Mouse (Mus musculus): ENCODE results near the gene Tstd2.

Gene Tstd2

GRCm38 (mm10) chr4:46085223-46085811, 53.2 kb downstream of the Tstd2 start:
- DNase-seq (ENCODE audit: extremely low spot score, low spot score): no peak

DNA sequence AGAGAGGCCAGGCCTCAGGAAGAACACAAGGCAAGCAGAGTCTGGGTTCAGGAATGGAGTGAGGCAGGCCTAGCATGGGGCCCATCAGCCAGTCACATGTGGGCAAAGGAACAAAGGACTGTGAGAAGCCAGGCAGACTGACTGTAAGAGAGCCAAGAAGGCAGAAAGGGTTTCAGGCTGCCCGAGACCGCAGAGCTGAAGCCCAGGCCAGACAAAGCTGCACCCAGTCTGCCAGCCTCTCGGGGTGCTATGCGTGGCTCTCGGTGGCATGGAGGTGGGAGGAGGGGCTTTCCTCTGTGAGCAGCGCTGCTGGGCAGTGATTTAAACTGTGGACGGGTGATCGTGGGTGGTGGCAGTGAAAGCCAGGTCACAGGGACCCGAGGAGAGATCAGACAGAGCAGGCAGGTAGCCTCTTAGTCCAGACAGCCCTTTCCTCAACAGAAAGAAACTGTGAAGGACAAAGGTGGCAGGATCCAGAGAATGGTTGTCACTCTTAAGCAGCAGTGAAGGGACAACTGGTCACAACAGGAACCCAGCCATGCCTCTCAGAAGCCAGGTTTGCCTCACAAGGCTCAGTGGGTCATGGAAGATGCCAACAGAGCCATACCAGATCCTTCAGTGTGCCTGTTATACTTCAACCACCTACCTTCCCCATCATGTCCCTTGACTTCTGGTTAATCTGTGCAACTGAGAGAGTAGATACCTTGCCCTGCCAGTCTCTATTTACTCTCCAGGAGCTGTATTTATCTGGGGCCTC, 53.9 kb downstream of the Tstd2 start:
- DNase-seq (ENCODE audit: extremely low spot score, low spot score): no peak

DNA sequence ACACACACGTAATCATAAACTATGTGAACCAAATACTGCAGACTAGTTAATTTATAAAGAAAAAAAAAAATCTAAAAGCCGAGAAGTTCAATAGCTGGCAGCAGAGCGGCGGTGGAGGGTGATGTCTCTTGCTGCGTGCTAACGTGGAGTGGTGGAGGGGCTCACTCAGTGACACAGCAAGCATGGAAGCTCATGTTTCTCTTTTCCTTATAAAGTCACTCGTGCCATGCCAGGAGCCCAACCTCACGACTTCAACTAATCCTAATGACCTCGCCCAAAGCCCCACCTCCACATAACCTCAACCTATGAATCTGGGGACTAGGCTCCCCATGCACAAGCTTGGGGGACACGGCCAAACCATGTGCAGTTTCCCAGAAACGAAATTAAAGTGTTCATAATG, 55.9 kb downstream of the Tstd2 start:
- DNase-seq (ENCODE audit: extremely low spot score, low spot score): no peak

- no peak for DNase-seq (ENCODE audit: extremely low spot score, low spot score)
These were observed 58.2 kb downstream of the Tstd2 start for GRCm38 (mm10) chr4:46080261-46080660.

DNA sequence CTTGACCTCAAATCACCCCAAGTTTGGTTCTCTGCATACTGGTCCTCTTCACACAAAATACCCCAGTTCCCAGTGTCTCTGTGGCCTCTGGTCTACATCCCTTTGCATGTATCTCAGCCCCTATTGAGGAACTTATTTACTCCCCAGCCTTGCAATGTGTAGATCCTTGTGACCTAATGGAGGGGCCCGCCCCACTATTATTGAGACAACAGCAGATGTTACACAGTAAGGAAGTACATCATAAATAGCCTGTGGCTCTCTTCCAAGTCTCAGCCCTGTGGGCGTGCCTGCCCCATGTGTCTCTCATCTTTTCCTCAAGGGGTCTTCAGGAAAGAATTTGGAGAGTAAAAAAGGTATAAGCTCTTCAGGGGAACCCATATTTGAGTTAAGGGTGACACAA, 61.6 kb downstream of the Tstd2 start:
- DNase-seq (ENCODE audit: extremely low spot score, low spot score): no peak

DNA sequence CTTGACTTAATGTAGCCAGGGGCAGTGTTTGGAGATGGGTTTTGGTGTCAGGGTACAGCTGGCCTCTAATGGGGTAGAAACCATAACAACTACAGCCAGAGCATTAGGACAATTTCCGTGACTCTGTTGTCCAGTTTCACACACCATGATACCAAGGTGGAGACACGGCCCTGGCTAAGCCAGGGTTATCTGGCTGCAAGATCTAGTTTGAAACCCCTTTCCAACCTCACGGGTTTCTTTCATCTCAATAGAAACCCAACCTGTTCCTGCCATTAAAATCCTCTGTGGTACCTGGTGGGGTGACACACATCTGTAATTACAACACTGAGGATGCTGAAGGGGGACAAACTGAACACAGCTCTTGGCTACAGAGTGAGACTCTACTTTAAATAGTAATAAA, 62.8 kb downstream of the Tstd2 start:
- no peak for DNase-seq (ENCODE audit: extremely low spot score, low spot score)

DNA sequence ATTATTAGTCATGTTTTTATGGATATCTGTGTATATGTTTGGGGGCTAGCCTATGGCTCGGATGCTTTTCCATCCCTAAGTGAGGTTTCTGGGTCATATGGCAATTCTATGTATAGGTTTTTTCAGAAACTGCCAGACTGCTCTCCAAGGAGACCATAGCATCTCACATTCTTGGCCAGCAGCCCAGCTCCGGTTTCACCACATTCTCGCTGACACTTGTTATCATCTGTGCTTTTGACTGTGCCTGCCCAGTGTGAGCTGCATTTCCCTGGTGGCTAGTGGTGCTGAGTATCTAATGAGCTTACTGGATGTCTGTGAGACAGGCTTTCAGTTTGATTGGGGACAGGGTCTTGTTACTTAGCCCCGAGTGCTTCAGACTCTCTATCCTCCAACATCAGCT, 64.8 kb downstream of the Tstd2 start:
- no peak for DNase-seq (ENCODE audit: extremely low spot score, low spot score)

DNA sequence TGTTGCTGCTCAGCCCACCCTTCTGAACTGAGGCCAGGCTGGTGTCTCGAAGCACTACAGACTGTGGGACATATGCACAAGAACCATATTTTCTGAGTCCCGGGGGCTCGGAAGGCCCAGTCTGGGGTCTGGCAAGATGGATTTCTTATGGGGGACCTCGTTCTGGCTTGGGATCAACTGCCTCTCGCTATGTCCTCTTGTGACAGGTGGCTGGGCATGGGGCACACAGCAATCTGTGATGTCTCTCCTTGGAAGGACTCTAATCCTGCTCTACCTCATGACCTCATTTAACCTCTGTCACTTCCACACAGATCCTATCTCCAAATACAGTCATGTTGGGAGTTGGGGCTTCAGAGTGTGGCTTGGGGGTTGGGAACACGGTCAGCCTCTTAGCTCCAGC, 65.9 kb downstream of the Tstd2 start:
- DNase-seq (ENCODE audit: extremely low spot score, low spot score): no peak

- DNase-seq (ENCODE audit: extremely low spot score, low spot score): no peak
These were observed 68.5 kb downstream of the Tstd2 start for GRCm38 (mm10) chr4:46069851-46070482.

DNA sequence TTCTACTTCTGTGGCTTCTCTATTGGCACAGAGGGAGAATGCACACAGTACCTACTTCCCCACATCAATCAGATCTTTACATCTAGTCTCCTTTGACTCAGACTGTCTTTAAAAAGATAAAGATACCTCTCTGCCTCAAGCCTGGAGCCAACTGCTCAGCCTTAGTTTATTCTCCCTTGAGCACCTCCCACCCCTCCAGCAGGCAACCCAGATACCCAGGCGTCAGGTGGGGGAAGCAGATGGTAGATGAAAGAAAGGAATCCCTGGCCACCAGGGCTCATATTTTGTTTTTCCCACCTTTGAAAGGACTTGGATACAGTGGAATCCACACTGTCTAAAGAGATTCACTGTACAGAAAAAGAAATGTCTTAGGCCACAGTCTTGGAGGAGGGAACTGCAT, 69.9 kb downstream of the Tstd2 start:
- no peak for DNase-seq (ENCODE audit: extremely low spot score, low spot score)

GRCm38 (mm10) chr4:46068060-46068459, 70.4 kb downstream of the Tstd2 start:
- no peak for DNase-seq (ENCODE audit: extremely low spot score, low spot score)

GRCm38 (mm10) chr4:46065695-46066340, 72.7 kb downstream of the Tstd2 start:
- no peak for DNase-seq (ENCODE audit: extremely low spot score, low spot score)

DNA sequence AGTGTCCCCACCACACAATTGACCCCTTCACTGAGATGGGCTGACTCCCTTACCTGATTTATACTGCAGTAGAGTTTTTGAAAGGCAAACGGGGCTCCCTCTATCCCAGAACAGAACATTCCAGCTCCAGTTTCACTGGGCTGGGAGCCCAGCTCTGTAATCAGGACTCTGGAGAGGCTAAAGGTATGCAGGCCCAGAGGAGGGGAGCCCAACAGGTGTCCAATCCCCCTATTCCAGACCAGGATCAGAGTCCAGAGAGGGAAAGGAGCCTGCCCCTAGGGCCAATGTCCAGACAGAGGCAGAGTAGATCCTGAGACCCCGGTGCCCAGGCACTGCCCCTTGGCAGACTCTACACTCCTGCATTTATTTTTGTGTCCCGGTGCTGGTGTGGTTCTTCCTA, 73.5 kb downstream of the Tstd2 start:
- DNase-seq (ENCODE audit: extremely low spot score, low spot score): no peak

All from neural tube, embryonic 10.5 days (tissue).